Mouse (Mus musculus) small intestine, adult 2 months (tissue): ENCODE measurements around the gene Btbd2.

Source experiments
- CTCF ChIP-seq: fragments of 200-500 bp; IDR thresholded peaks from 2 replicates; pipeline ENCODE4 v1.5.1; 2012; ENCODE audit warnings: low read depth, mild to moderate bottlenecking, control low read depth, inconsistent platforms, low read length, moderate library complexity, mixed read lengths; ENCODE audit not compliant: insufficient replicate concordance, insufficient read length; ENCODE audit errors: extremely low read depth
- POLR2A ChIP-seq: fragments of 200-500 bp; IDR thresholded peaks from 2 replicates; pipeline ENCODE4 v1.6.1; 2012; ENCODE audit warnings: low read depth, mild to moderate bottlenecking, control low read depth, inconsistent platforms, low read length, moderate library complexity

DNA sequence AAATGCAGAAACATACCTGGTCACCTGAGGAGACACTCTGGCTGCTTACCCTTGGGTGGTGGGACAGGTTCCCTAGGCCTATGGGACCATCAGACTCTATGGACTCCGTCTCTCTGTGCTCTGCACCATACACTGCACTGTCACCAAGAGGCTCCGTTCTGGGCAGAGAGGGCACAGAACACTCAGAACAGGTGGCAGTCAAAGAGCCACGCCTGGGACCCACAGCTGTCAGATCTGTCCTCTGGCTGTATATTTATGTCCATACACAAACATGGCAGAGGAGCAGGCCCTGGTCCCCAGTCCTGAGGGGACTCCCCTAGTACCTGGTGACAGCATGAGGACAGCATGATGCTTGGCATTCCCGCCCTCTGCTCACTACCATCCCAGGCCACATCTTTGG is 31.1 kb downstream of the Btbd2 start:
- TF ChIP-seq POLR2A, result no peak
- no peak for TF ChIP-seq CTCF
